Mouse (Mus musculus): Measurements from ENCODE around the gene Cfl1.

DNA sequence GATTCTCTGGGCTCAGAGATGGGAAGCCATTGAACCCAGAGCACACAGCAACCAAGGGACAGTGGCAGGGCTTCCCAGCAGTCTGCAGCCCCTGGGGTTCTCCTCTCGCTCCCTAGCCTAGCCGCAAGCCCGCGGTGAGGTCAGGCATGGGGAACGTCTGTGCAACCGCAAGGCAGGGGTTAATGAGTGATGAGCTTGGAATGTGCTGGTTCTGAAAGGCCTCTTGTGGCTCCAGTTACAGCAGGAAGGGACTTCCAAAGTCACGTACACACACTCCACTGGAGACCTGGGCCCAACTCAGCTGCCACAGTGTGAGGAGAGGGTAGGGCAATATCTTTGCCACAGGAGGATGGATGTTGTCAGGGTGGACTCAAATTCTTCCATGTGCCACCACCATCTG, 45.3 kb upstream of the Cfl1 start:
- TF ChIP-seq USF1 (IDR thresholded peaks at IDR 0.05; ENCODE audit: low read depth, low read length) (no peak), ZKSCAN1 (IDR thresholded peaks at IDR 0.05; ENCODE audit: borderline replicate concordance, low read depth, low read length) (no peak), EP300 (IDR thresholded peaks at IDR 0.05; ENCODE audit: low read length) (no peak), CTCF (conservative IDR thresholded peaks at IDR 0.05 in 1 of 2, IDR thresholded peaks at IDR 0.05 in 1 of 2; ENCODE audit: low read depth in 2 of 2, low read length in 2 of 2) (no peak), IRF4 (IDR thresholded peaks at IDR 0.05; ENCODE audit: low read depth, low read length) (no peak), HCFC1 (IDR thresholded peaks at IDR 0.05; ENCODE audit: low read depth, low read length) (no peak), ZNF384 (IDR thresholded peaks at IDR 0.05; ENCODE audit: low read depth, low read length) (no peak), GABPA (IDR thresholded peaks at IDR 0.05; ENCODE audit: insufficient replicate concordance, low read depth, low read length) (no peak), NELFE (IDR thresholded peaks at IDR 0.05; ENCODE audit: low read depth, low read length) (no peak), POLR2A (IDR thresholded peaks at IDR 0.05; ENCODE audit: low read depth, low read length) (no peak), ETS1 (conservative IDR thresholded peaks at IDR 0.05; ENCODE audit: low read depth, low read length) (no peak), BHLHE40 (IDR thresholded peaks at IDR 0.05; ENCODE audit: low read depth, low read length) (no peak)
